Mouse (Mus musculus): Measurements from ENCODE around the gene Pwp2.

DNA sequence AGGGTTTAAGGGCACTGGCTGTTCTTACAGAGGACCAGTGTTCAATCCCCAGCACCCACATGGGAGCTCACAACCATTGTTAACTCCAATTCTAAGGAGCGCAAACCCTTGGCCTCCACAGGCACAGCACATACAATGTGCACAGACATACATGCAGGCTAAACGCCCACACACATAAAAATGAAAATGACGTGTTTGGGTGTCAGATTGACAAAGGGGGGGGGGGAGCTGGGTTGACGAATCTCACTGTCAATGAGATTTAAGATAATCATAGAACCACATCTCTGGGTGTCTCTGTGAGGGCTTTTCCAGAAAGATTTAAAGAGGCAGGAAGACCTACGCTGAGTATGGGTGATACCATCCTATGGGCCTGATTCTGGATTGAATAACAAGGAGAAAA lies 58.6 kb downstream of the Pwp2 start:
- TF ChIP-seq POLR2A (IDR thresholded peaks at IDR 0.05; ENCODE audit: borderline replicate concordance, insufficient read depth, low read length) (no peak), CTCF (IDR thresholded peaks at IDR 0.05; ENCODE audit: borderline replicate concordance, insufficient read depth, low read depth, low read length) (no peak)

Measured in cerebellum, adult 2 months (tissue).